Mouse (Mus musculus) stomach, embryonic 15.5 days (tissue): ENCODE results near the gene Tmem245. TPM values are rescaled to one million over a fixed set of nuclear protein-coding genes. Genes with fewer than 3 reads are reported as not detected.

Experiments
- ATAC-seq: fragments of 200-750 bp; cut with Nextera tagmentation; 2 replicates; pipeline ENCODE4 v1.8.0; 2017; ENCODE audit warnings: low read depth, moderate number of reproducible peaks, moderate TSS enrichment; ENCODE audit not compliant: insufficient read depth, low FRiP score
- H3K27ac ChIP-seq: fragments of 300-500 bp; sonication (generic); 2 replicates; pipeline ENCODE4 v1.5.1; 2015; ENCODE audit warnings: mild to moderate bottlenecking, inconsistent platforms
- H3K27me3 ChIP-seq: fragments of 300-500 bp; sonication (generic); replicated peaks from 2 replicates; pipeline ENCODE4 v1.6.1; 2015; ENCODE audit warnings: inconsistent platforms
- H3K36me3 ChIP-seq: fragments of 300-500 bp; sonication (generic); 2 replicates; pipeline ENCODE4 v1.6.1; 2015; ENCODE audit warnings: inconsistent platforms
- H3K4me1 ChIP-seq: fragments of 300-500 bp; sonication (generic); 2 replicates; pipeline ENCODE4 v1.6.1; 2015; ENCODE audit warnings: inconsistent platforms
- H3K4me2 ChIP-seq: fragments of 300-500 bp; sonication (generic); 2 replicates; pipeline ENCODE4 v1.6.1; 2015; ENCODE audit warnings: mild to moderate bottlenecking, inconsistent platforms
- H3K4me3 ChIP-seq: fragments of 300-500 bp; sonication (generic); replicated peaks from 2 replicates; pipeline ENCODE4 v1.5.1; 2015; ENCODE audit warnings: inconsistent platforms
- H3K9ac ChIP-seq: fragments of 300-500 bp; sonication (generic); 2 replicates; pipeline ENCODE4 v1.6.1; 2015; ENCODE audit warnings: inconsistent platforms
- H3K9me3 ChIP-seq: fragments of 300-500 bp; sonication (generic); 2 replicates; pipeline ENCODE4 v1.6.1; 2016; ENCODE audit warnings: inconsistent platforms
- WGBS: fragments of 180-500 bp; shearing (Covaris S2); methylation state at CpG from one replicate; pipeline ENCODE4 v1.1.7; 2015; 5-methylcytosine and 5-hydroxymethylcytosine counted together
- polyA plus RNA-seq: library from polyadenylated mRNA; unstranded; fragments of >200 nt; fragmentation: Nextera tagmentation; extraction: Ambion mirVana; gene quantifications from 2 replicates; pipeline ENCODE4 v1.2.1, GENCODE M21; 2015

Tmem245 gene
- polyA plus RNA-seq, 1 experiment from 2014 or later = 10.3 TPM

- Histone ChIP-seq H3K9me3 (no peaks in the 10 kb centered on the region), H3K27ac (no peak overlapping the region), H3K4me1 (peaks cover 12% of the 10 kb centered on the region), H3K36me3 (no peaks in the 10 kb centered on the region), H3K27me3 (no peaks in the 10 kb centered on the region), H3K4me3 (no peak overlapping the region), H3K9ac (no peak overlapping the region), H3K4me2 (no peak overlapping the region)
- no peak for ATAC-seq
- 54% methylated on average over 6 of the region's 6 CpGs for WGBS
Measured at GRCm38 (mm10) chr4:56949494-56949893, 2.3 kb upstream of the Tmem245 start.

- H3K4me3 ChIP-seq = peak overlapping the region; percentile 92
- H3K4me1 ChIP-seq = peaks cover 24% of the 10 kb centered on the region
- no peaks in the 10 kb centered on the region for H3K27me3 ChIP-seq
- no peaks in the 10 kb centered on the region for H3K9me3 ChIP-seq
- WGBS = under 1% methylated on average over 14 of the region's 14 CpGs
- H3K27ac ChIP-seq = peak overlapping the region; percentile 93
- peak overlapping the region; percentile 92 for H3K9ac ChIP-seq
- H3K36me3 ChIP-seq = no peaks in the 10 kb centered on the region
- H3K4me2 ChIP-seq = peak overlapping the region; percentile 75
- no peak for ATAC-seq
Measured at GRCm38 (mm10) chr4:56946180-56946579, 1.1 kb downstream of the Tmem245 start.

- Histone ChIP-seq H3K4me3 (no peak overlapping the region), H3K4me1 (peaks cover 24% of the 10 kb centered on the region), H3K4me2 (0 out of 2 replicates have a peak overlapping the region, but pooled peaks have one; percentile 27), H3K27me3 (no peaks in the 10 kb centered on the region), H3K9ac (no peak overlapping the region), H3K27ac (no peak overlapping the region), H3K36me3 (no peaks in the 10 kb centered on the region), H3K9me3 (no peaks in the 10 kb centered on the region)
- ATAC-seq = no peak
- 47% methylated on average over 4 of the region's 4 CpGs for WGBS
Measured at GRCm38 (mm10) chr4:56944286-56944685, 3.0 kb downstream of the Tmem245 start.

GRCm38 (mm10) chr4:56943258-56943657, 4.0 kb downstream of the Tmem245 start:
- no peak overlapping the region for H3K4me2 ChIP-seq
- H3K9me3 ChIP-seq = no peaks in the 10 kb centered on the region
- WGBS = 44% methylated on average over 1 of the region's 1 CpGs
- H3K4me3 ChIP-seq = no peak overlapping the region
- no peaks in the 10 kb centered on the region for H3K36me3 ChIP-seq
- H3K9ac ChIP-seq = no peak overlapping the region
- no peak for ATAC-seq
- no peak overlapping the region for H3K27ac ChIP-seq
- H3K27me3 ChIP-seq = no peaks in the 10 kb centered on the region
- peaks cover 24% of the 10 kb centered on the region for H3K4me1 ChIP-seq

GRCm38 (mm10) chr4:56942567-56942966, 4.7 kb downstream of the Tmem245 start:
- H3K9ac ChIP-seq = no peak overlapping the region
- no peaks in the 10 kb centered on the region for H3K27me3 ChIP-seq
- H3K4me2 ChIP-seq = no peak overlapping the region
- H3K4me3 ChIP-seq = no peak overlapping the region
- no peak overlapping the region for H3K27ac ChIP-seq
- 68% methylated on average over 1 of the region's 1 CpGs for WGBS
- no peaks in the 10 kb centered on the region for H3K36me3 ChIP-seq
- H3K4me1 ChIP-seq = peaks cover 24% of the 10 kb centered on the region
- H3K9me3 ChIP-seq = no peaks in the 10 kb centered on the region
- no peak for ATAC-seq

GRCm38 (mm10) chr4:56941481-56941880, 5.8 kb downstream of the Tmem245 start:
- Histone ChIP-seq H3K36me3 (no peaks in the 10 kb centered on the region), H3K27me3 (no peaks in the 10 kb centered on the region), H3K4me2 (no peak overlapping the region), H3K9me3 (no peaks in the 10 kb centered on the region), H3K9ac (no peak overlapping the region), H3K27ac (no peak overlapping the region), H3K4me1 (peaks cover 24% of the 10 kb centered on the region), H3K4me3 (no peak overlapping the region)
- no peak for ATAC-seq
- WGBS = 75% methylated on average over 4 of the region's 4 CpGs

- ATAC-seq = no peak
- H3K4me2 ChIP-seq = no peak overlapping the region
- H3K27ac ChIP-seq = no peak overlapping the region
- H3K27me3 ChIP-seq = no peaks in the 10 kb centered on the region
- no peaks in the 10 kb centered on the region for H3K4me1 ChIP-seq
- H3K9ac ChIP-seq = no peak overlapping the region
- H3K4me3 ChIP-seq = no peak overlapping the region
- 52% methylated on average over 6 of the region's 6 CpGs for WGBS
- H3K36me3 ChIP-seq = peaks cover 3% of the 10 kb centered on the region; the same call in 1 of the 2 replicates
- no peaks in the 10 kb centered on the region for H3K9me3 ChIP-seq
Measured at GRCm38 (mm10) chr4:56937136-56937535, 10.1 kb downstream of the Tmem245 start.

GRCm38 (mm10) chr4:56935327-56935726, 11.9 kb downstream of the Tmem245 start:
- peaks cover 3% of the 10 kb centered on the region; the same call in 1 of the 2 replicates for H3K36me3 ChIP-seq
- H3K4me2 ChIP-seq = no peak overlapping the region
- no peak for ATAC-seq
- no peak overlapping the region for H3K4me3 ChIP-seq
- no peak overlapping the region for H3K27ac ChIP-seq
- H3K27me3 ChIP-seq = no peaks in the 10 kb centered on the region
- no peaks in the 10 kb centered on the region for H3K4me1 ChIP-seq
- no peak overlapping the region for H3K9ac ChIP-seq
- H3K9me3 ChIP-seq = no peaks in the 10 kb centered on the region
- WGBS = no CpG with 5 or more reads among the region's 1 CpGs

GRCm38 (mm10) chr4:56933154-56933553, 14.1 kb downstream of the Tmem245 start:
- H3K36me3 ChIP-seq = peaks cover 3% of the 10 kb centered on the region; the same call in 1 of the 2 replicates

GRCm38 (mm10) chr4:56932096-56932495, 15.1 kb downstream of the Tmem245 start:
- H3K36me3 ChIP-seq = peaks cover 3% of the 10 kb centered on the region; the same call in 1 of the 2 replicates
- ATAC-seq = no peak

More at GRCm38 (mm10) chr4:56933154-56933553, 14.1 kb downstream of the Tmem245 start:
- no peak overlapping the region for H3K4me2 ChIP-seq
- no peaks in the 10 kb centered on the region for H3K27me3 ChIP-seq
- ATAC-seq = no peak
- no peak overlapping the region for H3K4me3 ChIP-seq
- 89% methylated on average over 4 of the region's 4 CpGs for WGBS
- no peak overlapping the region for H3K27ac ChIP-seq
- H3K9ac ChIP-seq = no peak overlapping the region
- no peaks in the 10 kb centered on the region for H3K9me3 ChIP-seq
- no peaks in the 10 kb centered on the region for H3K4me1 ChIP-seq

GRCm38 (mm10) chr4:56930312-56930711, 16.9 kb downstream of the Tmem245 start:
- H3K27me3 ChIP-seq = no peaks in the 10 kb centered on the region
- H3K4me3 ChIP-seq = no peak overlapping the region
- no peak overlapping the region for H3K4me2 ChIP-seq
- no peak for ATAC-seq
- H3K27ac ChIP-seq = no peak overlapping the region
- peaks cover 2% of the 10 kb centered on the region; the same call in 1 of the 2 replicates for H3K36me3 ChIP-seq
- no peak overlapping the region for H3K9ac ChIP-seq
- 71% methylated on average over 4 of the region's 4 CpGs for WGBS
- no peaks in the 10 kb centered on the region for H3K4me1 ChIP-seq
- no peaks in the 10 kb centered on the region for H3K9me3 ChIP-seq

More at GRCm38 (mm10) chr4:56932096-56932495, 15.1 kb downstream of the Tmem245 start:
- no peaks in the 10 kb centered on the region for H3K4me1 ChIP-seq
- H3K27me3 ChIP-seq = no peaks in the 10 kb centered on the region
- H3K9ac ChIP-seq = no peak overlapping the region
- 69% methylated on average over 7 of the region's 7 CpGs for WGBS
- no peak overlapping the region for H3K4me2 ChIP-seq
- H3K27ac ChIP-seq = no peak overlapping the region
- H3K9me3 ChIP-seq = no peaks in the 10 kb centered on the region
- H3K4me3 ChIP-seq = no peak overlapping the region

- H3K27me3 ChIP-seq = no peaks in the 10 kb centered on the region
- no peaks in the 10 kb centered on the region for H3K4me1 ChIP-seq
- peaks cover 25% of the 10 kb centered on the region for H3K36me3 ChIP-seq
- 80% methylated on average over 4 of the region's 4 CpGs for WGBS
- no peak overlapping the region for H3K27ac ChIP-seq
- no peak overlapping the region for H3K4me3 ChIP-seq
- no peak overlapping the region for H3K9ac ChIP-seq
- no peak for ATAC-seq
- no peak overlapping the region for H3K4me2 ChIP-seq
- H3K9me3 ChIP-seq = no peaks in the 10 kb centered on the region
Measured at GRCm38 (mm10) chr4:56926971-56927370, 20.3 kb downstream of the Tmem245 start.

- Histone ChIP-seq H3K36me3 (peaks cover 25% of the 10 kb centered on the region), H3K4me1 (no peaks in the 10 kb centered on the region), H3K4me3 (no peak overlapping the region), H3K27me3 (no peaks in the 10 kb centered on the region), H3K9ac (no peak overlapping the region), H3K27ac (no peak overlapping the region), H3K4me2 (no peak overlapping the region), H3K9me3 (no peaks in the 10 kb centered on the region)
- no peak for ATAC-seq
- WGBS = 92% methylated on average over 11 of the region's 11 CpGs
Measured at GRCm38 (mm10) chr4:56922229-56922628, 25.0 kb downstream of the Tmem245 start.
